Mouse (Mus musculus) midbrain, embryonic 15.5 days (tissue): ENCODE measurements around the gene Phf8. TPM values are rescaled to one million over a fixed set of nuclear protein-coding genes. Genes with fewer than 3 reads are reported as not detected.

Source experiments
- ATAC-seq: fragments of 200-750 bp; cut with Nextera tagmentation; replicated peaks from 2 replicates; pipeline ENCODE4 v1.8.0; 2017; ENCODE audit warnings: moderate TSS enrichment
- H3K27ac ChIP-seq: fragments of 300-500 bp; sonication (generic); 2 replicates; pipeline ENCODE4 v1.5.1; 2015; ENCODE audit warnings: mild to moderate bottlenecking, inconsistent platforms
- H3K27me3 ChIP-seq: fragments of 300-500 bp; sonication (generic); replicated peaks from 2 replicates; pipeline ENCODE4 v1.6.1; 2015; ENCODE audit warnings: inconsistent platforms
- H3K36me3 ChIP-seq: fragments of 300-500 bp; sonication (generic); replicated peaks from 2 replicates; pipeline ENCODE4 v1.6.1; 2015; ENCODE audit warnings: inconsistent platforms
- H3K4me1 ChIP-seq: fragments of 300-500 bp; sonication (generic); 2 replicates; pipeline ENCODE4 v1.6.1; 2015; ENCODE audit warnings: inconsistent platforms
- H3K4me2 ChIP-seq: fragments of 300-500 bp; sonication (generic); 2 replicates; pipeline ENCODE4 v1.6.1; 2015; ENCODE audit warnings: inconsistent platforms, mild to moderate bottlenecking, moderate library complexity
- H3K4me3 ChIP-seq: fragments of 300-500 bp; sonication (generic); 2 replicates; pipeline ENCODE4 v1.5.1; 2015; ENCODE audit warnings: mild to moderate bottlenecking, inconsistent platforms
- H3K9ac ChIP-seq: fragments of 300-500 bp; sonication (generic); 2 replicates; pipeline ENCODE4 v1.6.1; 2015; ENCODE audit warnings: mild to moderate bottlenecking, inconsistent platforms
- H3K9me3 ChIP-seq: fragments of 300-500 bp; sonication (generic); 2 replicates; pipeline ENCODE4 v1.6.1; 2016; ENCODE audit warnings: inconsistent platforms
- WGBS: fragments of 180-500 bp; shearing (Covaris S2); methylation state at CpG from one replicate; pipeline ENCODE4 v1.1.7; 2015; ENCODE audit warnings: mixed read lengths; 5-methylcytosine and 5-hydroxymethylcytosine counted together
- polyA plus RNA-seq: library from polyadenylated mRNA; unstranded; fragments of >200 nt; fragmentation: Nextera tagmentation; extraction: Ambion mirVana; gene quantifications from 2 replicates; pipeline ENCODE4 v1.2.1, GENCODE M21; 2015

Gene Phf8
- polyA plus RNA-seq, 1 experiment from 2014 or later: 25.5 TPM

- no peak overlapping the region for H3K9ac ChIP-seq
- no peak overlapping the region for H3K27ac ChIP-seq
- WGBS: 95% methylated on average over 1 of the region's 1 CpGs
- no peaks in the 10 kb centered on the region; the same call in 1 of the 2 replicates for H3K36me3 ChIP-seq
- H3K4me2 ChIP-seq: no peak overlapping the region
- no peaks in the 10 kb centered on the region for H3K9me3 ChIP-seq
- H3K27me3 ChIP-seq: no peaks in the 10 kb centered on the region
- H3K4me1 ChIP-seq: no peaks in the 10 kb centered on the region
- H3K4me3 ChIP-seq: no peak overlapping the region
- ATAC-seq: no peak
Observed at GRCm38 (mm10) chrX:151575166-151575565, 54.7 kb downstream of the Phf8 start.

- H3K9ac ChIP-seq: no peak overlapping the region
- no peak for ATAC-seq
- H3K27me3 ChIP-seq: 0 out of 2 replicates have a peak, but pooled peaks cover 2% of the 10 kb centered on the region
- H3K36me3 ChIP-seq: no peaks in the 10 kb centered on the region
- no peak overlapping the region for H3K27ac ChIP-seq
- no peak overlapping the region for H3K4me3 ChIP-seq
- 80% methylated on average over 2 of the region's 2 CpGs for WGBS
- no peaks in the 10 kb centered on the region for H3K9me3 ChIP-seq
- no peak overlapping the region for H3K4me2 ChIP-seq
- H3K4me1 ChIP-seq: no peaks in the 10 kb centered on the region
Observed at GRCm38 (mm10) chrX:151643386-151643785, 122.9 kb downstream of the Phf8 start.

- no peaks in the 10 kb centered on the region for H3K4me1 ChIP-seq
- H3K4me3 ChIP-seq: no peak overlapping the region
- no peaks in the 10 kb centered on the region for H3K27me3 ChIP-seq
- no peak overlapping the region for H3K9ac ChIP-seq
- H3K4me2 ChIP-seq: no peak overlapping the region
- no peaks in the 10 kb centered on the region for H3K9me3 ChIP-seq
- no peak overlapping the region for H3K27ac ChIP-seq
- WGBS: 63% methylated on average over 2 of the region's 2 CpGs
- H3K36me3 ChIP-seq: no peaks in the 10 kb centered on the region
- no peak for ATAC-seq
Observed at GRCm38 (mm10) chrX:151653744-151654143, 133.3 kb downstream of the Phf8 start.

- no peak overlapping the region for H3K27ac ChIP-seq
- no peak overlapping the region for H3K9ac ChIP-seq
- H3K36me3 ChIP-seq: no peaks in the 10 kb centered on the region
- no peaks in the 10 kb centered on the region for H3K9me3 ChIP-seq
- 81% methylated on average over 5 of the region's 5 CpGs for WGBS
- H3K4me3 ChIP-seq: no peak overlapping the region
- ATAC-seq: no peak
- no peak overlapping the region for H3K4me2 ChIP-seq
- H3K4me1 ChIP-seq: no peaks in the 10 kb centered on the region
- no peaks in the 10 kb centered on the region; the same call in 1 of the 2 replicates for H3K27me3 ChIP-seq
Observed at GRCm38 (mm10) chrX:151674492-151675171, 154.2 kb downstream of the Phf8 start.

Other genes starting within 250 kb of the Phf8 start
- gene Fam120c, start 176.5 kb upstream of the Phf8 start, polyA plus RNA-seq: 7.5 and 8.2 TPM in 2 replicates